Mouse (Mus musculus) heart, postnatal 0 days (tissue): ENCODE data around the gene Gm49776.

Source experiments
- CTCF ChIP-seq: IDR thresholded peaks from 2 replicates; pipeline ENCODE4 v1.5.1; 2016; ENCODE audit warnings: antibody characterized with exemption, control low read depth, low read depth
- EP300 ChIP-seq: IDR thresholded peaks from 2 replicates; pipeline ENCODE4 v1.6.1; 2016; ENCODE audit warnings: antibody characterized with exemption, low read depth

GRCm38 (mm10) chr16:18248433-18249363 lies 9.4 kb downstream of the Gm49776 start, which contains the start of the genes Trmt2a and Ranbp1:
- no peak for TF ChIP-seq CTCF
- peak; percentile 94; the same call in 1 of the 2 replicates for TF ChIP-seq EP300
